Mouse (Mus musculus) MEL (cell line): ENCODE measurements around the gene Plin1.

ENCODE experiments used
- CHD2 ChIP-seq: IDR thresholded peaks from 2 replicates; pipeline ENCODE4 v1.6.1; 2011; ENCODE audit warnings: low read length, improper control_type of control experiment
- CTCF ChIP-seq, 3 experiments: IDR thresholded peaks in 2 of 3; conservative IDR thresholded peaks in 1 of 3; 2 replicates each; pipeline ENCODE4 v1.5.1; 2011 to 2012; ENCODE audit warnings: low read length in 3 of 3, low read depth in 2 of 3, mild to moderate bottlenecking in 2 of 3, improper control_type of control experiment in 1 of 3, inconsistent platforms in 1 of 3, mixed read lengths in 1 of 3, moderate library complexity in 1 of 3; ENCODE audit not compliant: control insufficient read depth in 1 of 3, insufficient read depth in 1 of 3, poor library complexity in 1 of 3, severe bottlenecking in 1 of 3
- EP300 ChIP-seq, 2 experiments: IDR thresholded peaks; 2 replicates each; pipeline ENCODE4 v1.6.1; 2011; ENCODE audit warnings: improper control_type of control experiment in 2 of 2, low read length in 2 of 2, low read depth in 1 of 2, mild to moderate bottlenecking in 1 of 2
- GATA1 ChIP-seq: IDR thresholded peaks from 2 replicates; pipeline ENCODE4 v1.6.1; 2011; ENCODE audit warnings: low read depth, low read length, improper control_type of control experiment
- KAT2A ChIP-seq: conservative IDR thresholded peaks from 2 replicates; pipeline ENCODE4 v1.6.1; 2012; ENCODE audit warnings: low read depth, low read length, improper control_type of control experiment, inconsistent platforms
- NRF1 ChIP-seq: IDR thresholded peaks from 2 replicates; pipeline ENCODE4 v1.6.1; 2014; ENCODE audit warnings: low read depth, mild to moderate bottlenecking, inconsistent platforms, low read length, improper control_type of control experiment, moderate library complexity; ENCODE audit not compliant: poor library complexity, insufficient read depth, severe bottlenecking
- POLR2A ChIP-seq, 2 experiments: IDR thresholded peaks; 2 replicates each; pipeline ENCODE4 v1.6.1; 2011 to 2012; ENCODE audit warnings: low read length in 2 of 2, mild to moderate bottlenecking in 2 of 2, control low read depth in 1 of 2, improper control_type of control experiment in 1 of 2, low read depth in 1 of 2, moderate library complexity in 1 of 2; ENCODE audit not compliant: control insufficient read depth in 1 of 2, insufficient read depth in 1 of 2, poor library complexity in 1 of 2
- RAD21 ChIP-seq: IDR thresholded peaks from 2 replicates; pipeline ENCODE4 v1.6.1; 2011; ENCODE audit warnings: mild to moderate bottlenecking, low read depth, low read length, improper control_type of control experiment
- SIN3A ChIP-seq: IDR thresholded peaks from 2 replicates; pipeline ENCODE4 v1.6.1; 2012; ENCODE audit warnings: low read length, improper control_type of control experiment, inconsistent platforms
- SMC3 ChIP-seq: IDR thresholded peaks from 2 replicates; pipeline ENCODE4 v1.6.1; 2011; ENCODE audit warnings: low read depth, low read length, improper control_type of control experiment
- ZMIZ1 ChIP-seq: IDR thresholded peaks from 2 replicates; pipeline ENCODE4 v1.6.1; 2012; ENCODE audit warnings: low read depth, mild to moderate bottlenecking, inconsistent platforms, low read length, improper control_type of control experiment, moderate library complexity

GRCm38 (mm10) chr7:79729743-79730370, 2.8 kb downstream of the Plin1 start:
- TF ChIP-seq SMC3 (peak; percentile 47), CTCF (IDR thresholded peaks at IDR 0.05 in 2 of 3, conservative IDR thresholded peaks at IDR 0.05 in 1 of 3; ENCODE audit: control insufficient read depth in 1 of 3, insufficient read depth in 1 of 3, low read depth in 2 of 3, low read length in 3 of 3, poor library complexity in 1 of 3, severe bottlenecking in 1 of 3) (peak in 2 of 3 experiments; percentile 55 to 64; a peak in 5 of 6 replicates), EP300 (IDR thresholded peaks at IDR 0.05; ENCODE audit: low read depth in 1 of 2, low read length in 2 of 2) (no peak), SIN3A (no peak), NRF1 (no peak), RAD21 (no peak; the same call in none of the 2 replicates), KAT2A (no peak), ZMIZ1 (no peak), GATA1 (no peak), CHD2 (no peak), POLR2A (IDR thresholded peaks at IDR 0.05; ENCODE audit: control insufficient read depth in 1 of 2, insufficient read depth in 1 of 2, low read depth in 1 of 2, low read length in 2 of 2, poor library complexity in 1 of 2) (no peak)
